Mouse (Mus musculus): ENCODE measurements around the gene Appl1. TPM values are rescaled to one million over a fixed set of nuclear protein-coding genes. Genes with fewer than 3 reads are reported as not detected.
A peak's percentile ranks its signal among the peaks of the same experiment; 100 is the strongest.
"Not testable (repeated sequence)": the region's sequence is repeated elsewhere in the genome, so short reads cannot be mapped to it uniquely, and the experiment has no call there.

The Appl1 gene
- polyA plus RNA-seq, 1 experiment from 2014 or later = 26.1 TPM

DNA sequence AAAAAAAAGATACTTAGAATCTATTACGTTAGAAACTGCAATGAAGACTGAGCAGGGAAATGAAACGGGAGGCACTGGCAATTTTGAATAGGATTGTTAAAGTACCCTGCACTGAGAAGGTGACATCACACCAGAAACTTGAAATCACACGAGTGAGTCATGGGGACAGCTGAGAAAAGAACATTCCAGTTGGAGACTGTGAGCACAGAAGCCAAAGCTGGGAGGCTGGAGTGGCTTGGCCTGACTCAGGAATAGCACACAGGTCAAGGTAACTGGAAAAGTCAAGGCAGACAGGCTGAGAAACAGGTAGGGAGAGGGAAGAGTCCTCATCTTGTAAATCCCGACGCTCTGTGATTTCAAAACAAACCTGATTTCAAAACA lies 11.1 kb upstream of the Appl1 start:
- 81% methylated on average over 5 of the region's 5 CpGs for WGBS
- Histone ChIP-seq H3K27me3 (ENCODE audit: low read depth, poor library complexity, severe bottlenecking) (peaks cover 5% of the 10 kb centered on the region; the same call in 1 of the 2 replicates), H3K36me3 (no peaks in the 10 kb centered on the region), H3K9me3 (replicated peaks) (peaks cover 10% of the 10 kb centered on the region), H3K4me3 (no peak overlapping the region), H3K27ac (replicated peaks) (no peak overlapping the region), H3K4me1 (peaks cover 10% of the 10 kb centered on the region)
- DNase-seq (ENCODE audit: low spot score) = no peak

GRCm38 (mm10) chr14:26981494-26982149 lies 10.6 kb upstream of the Appl1 start:
- H3K27me3 ChIP-seq (ENCODE audit: low read depth, poor library complexity, severe bottlenecking) = peaks cover 10% of the 10 kb centered on the region
- DNase-seq (ENCODE audit: low spot score) = no peak
- no peak overlapping the region for H3K27ac ChIP-seq (replicated peaks)
- H3K4me3 ChIP-seq = no peak overlapping the region
- peaks cover 10% of the 10 kb centered on the region for H3K9me3 ChIP-seq (replicated peaks)
- H3K36me3 ChIP-seq = no peaks in the 10 kb centered on the region
- 71% methylated on average over 5 of the region's 5 CpGs for WGBS
- peaks cover 16% of the 10 kb centered on the region for H3K4me1 ChIP-seq

DNA sequence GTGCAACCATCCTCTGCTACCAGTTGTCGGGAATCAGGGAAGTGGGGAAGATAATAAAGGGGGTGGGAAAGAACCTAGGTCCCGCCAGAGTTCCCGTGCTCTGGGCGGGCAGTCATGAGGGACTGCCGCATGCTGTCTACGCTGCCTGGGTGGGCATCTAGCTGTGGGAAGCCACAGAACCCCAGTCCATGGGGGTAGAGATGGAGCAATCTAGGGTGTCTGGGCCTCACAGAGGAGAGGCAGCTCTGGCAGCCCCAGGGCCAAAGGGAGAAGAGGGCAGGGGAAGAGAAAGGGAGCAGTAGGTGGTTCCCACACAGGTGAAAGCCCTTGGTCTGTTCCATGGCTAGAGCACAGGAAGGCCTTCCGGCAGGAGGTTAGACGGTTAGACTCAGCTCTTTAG lies 10.0 kb upstream of the Appl1 start:
- H3K27ac ChIP-seq (replicated peaks) = no peak overlapping the region
- peaks cover 10% of the 10 kb centered on the region for H3K27me3 ChIP-seq (ENCODE audit: low read depth, poor library complexity, severe bottlenecking)
- no peaks in the 10 kb centered on the region for H3K36me3 ChIP-seq
- no peak overlapping the region for H3K4me3 ChIP-seq
- 94% methylated on average over 8 of the region's 8 CpGs for WGBS
- H3K4me1 ChIP-seq = peaks cover 21% of the 10 kb centered on the region
- DNase-seq (ENCODE audit: low spot score) = no peak
- peaks cover 10% of the 10 kb centered on the region for H3K9me3 ChIP-seq (replicated peaks)

GRCm38 (mm10) chr14:26979808-26980207 lies 8.8 kb upstream of the Appl1 start:
- Histone ChIP-seq H3K4me3 (no peak overlapping the region), H3K27ac (replicated peaks) (no peak overlapping the region), H3K9me3 (replicated peaks) (peaks cover 10% of the 10 kb centered on the region), H3K27me3 (ENCODE audit: low read depth, poor library complexity, severe bottlenecking) (peaks cover 10% of the 10 kb centered on the region), H3K4me1 (peaks cover 21% of the 10 kb centered on the region), H3K36me3 (no peaks in the 10 kb centered on the region)
- 94% methylated on average over 3 of the region's 3 CpGs for WGBS
- DNase-seq (ENCODE audit: low spot score) = no peak

DNA sequence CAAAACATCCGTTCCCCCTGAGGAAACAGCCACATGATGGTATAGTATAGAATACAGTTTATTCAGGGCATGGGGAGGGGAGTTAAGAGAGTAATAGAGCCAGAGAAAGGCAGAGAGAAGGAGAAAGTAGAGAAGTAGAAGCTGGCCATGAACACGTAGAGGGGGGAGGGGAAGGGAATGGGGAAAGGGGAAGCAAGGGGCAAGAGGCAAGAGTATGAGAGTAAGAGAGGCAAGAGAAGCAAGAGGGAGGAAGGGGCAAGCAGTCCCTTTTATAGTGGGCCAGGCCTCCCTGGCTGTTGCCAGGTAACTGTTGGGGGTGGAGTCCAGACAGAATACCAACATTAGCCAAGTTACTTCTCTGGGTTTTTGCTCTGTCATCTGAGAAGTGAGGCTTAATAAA lies 6.5 kb upstream of the Appl1 start:
- peaks cover 21% of the 10 kb centered on the region for H3K4me1 ChIP-seq
- peaks cover 11% of the 10 kb centered on the region for H3K27me3 ChIP-seq (ENCODE audit: low read depth, poor library complexity, severe bottlenecking)
- H3K36me3 ChIP-seq = no peaks in the 10 kb centered on the region
- H3K9me3 ChIP-seq (replicated peaks) = peaks cover 10% of the 10 kb centered on the region
- no peak for DNase-seq (ENCODE audit: low spot score)
- WGBS = 33% methylated on average over 2 of the region's 2 CpGs
- H3K27ac ChIP-seq (replicated peaks) = no peak overlapping the region
- H3K4me3 ChIP-seq = no peak overlapping the region

DNA sequence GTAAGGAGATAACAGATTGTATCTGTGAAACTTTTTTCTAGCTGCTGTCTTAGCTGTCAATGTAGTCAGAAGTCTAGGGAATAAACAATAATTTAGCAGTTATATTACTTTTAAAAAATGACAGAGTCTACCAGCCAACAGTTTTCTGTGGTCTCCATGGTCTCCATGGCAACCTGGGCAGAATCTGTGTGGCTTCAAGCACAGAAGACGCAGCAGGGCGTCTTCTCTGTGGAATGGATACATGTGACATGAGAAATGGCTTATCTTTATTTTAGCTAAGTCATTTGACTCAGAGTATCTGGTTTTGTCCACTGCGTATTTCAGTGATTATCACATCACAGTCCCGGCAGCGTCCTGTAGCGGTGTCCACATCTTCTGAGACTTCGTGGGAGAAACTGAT lies 5.2 kb upstream of the Appl1 start:
- H3K9me3 ChIP-seq (replicated peaks) = peaks cover 6% of the 10 kb centered on the region

DNA sequence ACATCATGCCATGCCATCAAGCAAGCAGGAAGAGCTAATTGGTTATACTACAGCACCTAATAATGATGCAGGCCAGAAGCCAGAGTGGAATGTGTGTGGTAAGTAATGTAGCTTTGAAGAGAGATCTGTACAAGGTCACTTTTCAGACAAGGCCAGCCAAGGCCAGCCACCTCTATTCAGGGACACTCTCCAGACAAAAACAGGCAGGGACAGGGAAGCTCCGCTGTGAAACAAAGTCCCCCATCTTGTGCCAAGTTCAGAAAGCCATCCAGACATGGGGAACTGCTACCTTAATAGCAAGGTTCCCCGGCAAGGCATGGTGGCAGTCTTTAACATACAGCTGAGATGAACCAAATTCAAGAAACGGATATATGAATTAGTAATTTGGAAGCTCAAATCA lies 4.5 kb upstream of the Appl1 start:
- no peak overlapping the region for H3K4me3 ChIP-seq

More for the DNA sequence above, 5.2 kb upstream of the Appl1 start:
- Histone ChIP-seq H3K36me3 (no peaks in the 10 kb centered on the region), H3K27me3 (ENCODE audit: low read depth, poor library complexity, severe bottlenecking) (peaks cover 24% of the 10 kb centered on the region), H3K27ac (replicated peaks) (no peak overlapping the region), H3K4me3 (no peak overlapping the region), H3K4me1 (peaks cover 21% of the 10 kb centered on the region)
- DNase-seq (ENCODE audit: low spot score) = no peak
- 70% methylated on average over 7 of the region's 7 CpGs for WGBS

GRCm38 (mm10) chr14:26973089-26973488 lies 2.1 kb upstream of the Appl1 start:
- no peaks in the 10 kb centered on the region for H3K36me3 ChIP-seq
- no peak overlapping the region for H3K27ac ChIP-seq (replicated peaks)
- H3K4me3 ChIP-seq = no peak overlapping the region
- no peak for DNase-seq (ENCODE audit: low spot score)
- peaks cover 24% of the 10 kb centered on the region for H3K27me3 ChIP-seq (ENCODE audit: low read depth, poor library complexity, severe bottlenecking)
- WGBS = 85% methylated on average over 2 of the region's 2 CpGs
- H3K9me3 ChIP-seq (replicated peaks) = no peaks in the 10 kb centered on the region
- H3K4me1 ChIP-seq = peaks cover 32% of the 10 kb centered on the region

More for the DNA sequence above, 4.5 kb upstream of the Appl1 start:
- no peak overlapping the region for H3K27ac ChIP-seq (replicated peaks)
- WGBS = 87% methylated on average over 3 of the region's 3 CpGs
- no peaks in the 10 kb centered on the region for H3K9me3 ChIP-seq (replicated peaks)
- H3K4me1 ChIP-seq = peaks cover 21% of the 10 kb centered on the region
- H3K27me3 ChIP-seq (ENCODE audit: low read depth, poor library complexity, severe bottlenecking) = peaks cover 24% of the 10 kb centered on the region
- no peaks in the 10 kb centered on the region for H3K36me3 ChIP-seq
- DNase-seq (ENCODE audit: low spot score) = no peak

- Histone ChIP-seq H3K27ac (replicated peaks) (peak overlapping the region; percentile 93), H3K4me1 (peaks cover 14% of the 10 kb centered on the region), H3K27me3 (ENCODE audit: low read depth, poor library complexity, severe bottlenecking) (peaks cover 14% of the 10 kb centered on the region), H3K4me3 (peak overlapping the region; percentile 94), H3K36me3 (no peaks in the 10 kb centered on the region), H3K9me3 (replicated peaks) (no peaks in the 10 kb centered on the region)
- under 1% methylated on average over 52 of the region's 53 CpGs for WGBS
- DNase-seq (ENCODE audit: low spot score) = peak; percentile 98
Measured at GRCm38 (mm10) chr14:26970439-26970932, 546 bp downstream of the Appl1 start.

DNA sequence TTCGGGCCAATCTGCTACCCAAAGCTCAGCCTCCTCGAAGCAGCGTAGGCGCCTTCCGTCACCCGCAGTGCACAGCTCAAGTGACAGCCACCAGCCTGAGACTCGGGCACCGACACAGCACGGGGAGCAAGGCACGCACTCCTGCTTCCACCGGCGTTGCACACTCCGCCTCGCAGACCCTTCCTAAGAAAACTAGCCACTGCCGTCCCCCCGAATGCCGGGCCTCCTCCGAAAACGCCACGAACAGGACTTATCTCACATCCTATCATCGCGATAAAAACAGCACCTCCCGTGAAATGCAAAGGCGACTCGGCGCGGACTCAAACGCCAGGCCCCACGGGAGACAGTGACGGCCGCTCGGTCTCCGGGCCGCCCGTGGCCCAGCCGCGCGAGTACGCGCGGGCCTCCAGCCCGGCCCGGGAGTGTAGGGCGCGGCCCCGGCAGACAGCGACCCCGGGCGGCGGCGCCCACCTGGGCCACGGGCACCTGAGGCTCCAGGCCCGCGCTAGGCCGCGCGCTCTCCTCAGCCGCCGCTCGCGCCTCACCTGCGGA lies 1.1 kb downstream of the Appl1 start:
- H3K4me1 ChIP-seq = peaks cover 14% of the 10 kb centered on the region
- peak; percentile 70 for DNase-seq (ENCODE audit: low spot score)
- peak overlapping the region; percentile 93 for H3K27ac ChIP-seq (replicated peaks)
- WGBS = under 1% methylated on average over 62 of the region's 62 CpGs
- no peaks in the 10 kb centered on the region for H3K9me3 ChIP-seq (replicated peaks)
- H3K36me3 ChIP-seq = peaks cover 3% of the 10 kb centered on the region; the same call in 1 of the 2 replicates
- peaks cover 14% of the 10 kb centered on the region for H3K27me3 ChIP-seq (ENCODE audit: low read depth, poor library complexity, severe bottlenecking)
- H3K4me3 ChIP-seq = peak overlapping the region; percentile 94

GRCm38 (mm10) chr14:26969164-26969563 lies 1.9 kb downstream of the Appl1 start:
- Histone ChIP-seq H3K9me3 (replicated peaks) (no peaks in the 10 kb centered on the region), H3K27me3 (ENCODE audit: low read depth, poor library complexity, severe bottlenecking) (peaks cover 14% of the 10 kb centered on the region), H3K36me3 (peaks cover 9% of the 10 kb centered on the region; the same call in 1 of the 2 replicates), H3K4me3 (peak overlapping the region; percentile 94), H3K4me1 (peaks cover 14% of the 10 kb centered on the region), H3K27ac (replicated peaks) (no peak overlapping the region)
- 90% methylated on average over 3 of the region's 3 CpGs for WGBS
- no peak for DNase-seq (ENCODE audit: low spot score)

DNA sequence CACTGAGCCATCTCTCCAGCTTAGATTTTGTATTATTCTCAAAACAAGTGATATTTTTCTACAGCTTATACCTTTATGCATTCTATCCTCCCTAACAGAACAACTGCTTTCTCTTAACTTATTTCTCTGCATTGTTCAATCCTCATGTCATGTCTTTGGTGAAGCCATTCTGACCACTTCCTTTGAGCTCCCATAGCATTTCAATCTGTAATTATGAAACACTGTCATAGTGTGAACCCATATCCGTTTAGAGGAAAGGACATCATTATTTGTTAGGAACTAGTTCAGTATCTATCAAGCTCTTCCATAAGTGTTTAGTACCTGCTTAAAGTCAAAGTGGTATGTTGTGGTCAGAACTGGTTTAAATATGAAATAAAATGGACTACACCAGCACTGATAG lies 10.5 kb downstream of the Appl1 start:
- Histone ChIP-seq H3K27me3 (ENCODE audit: low read depth, poor library complexity, severe bottlenecking) (no peaks in the 10 kb centered on the region), H3K4me1 (no peaks in the 10 kb centered on the region), H3K9me3 (replicated peaks) (no peaks in the 10 kb centered on the region), H3K36me3 (peaks cover 51% of the 10 kb centered on the region), H3K4me3 (no peak overlapping the region), H3K27ac (replicated peaks) (no peak overlapping the region)
- DNase-seq (ENCODE audit: low spot score) = no peak
- 94% methylated on average over 1 of the region's 1 CpGs for WGBS

GRCm38 (mm10) chr14:26956139-26956538 lies 14.9 kb downstream of the Appl1 start:
- peaks cover 46% of the 10 kb centered on the region for H3K36me3 ChIP-seq
- WGBS = 89% methylated on average over 2 of the region's 2 CpGs
- H3K27ac ChIP-seq (replicated peaks) = not testable (repeated sequence)

More at GRCm38 (mm10) chr14:26956139-26956538, 14.9 kb downstream of the Appl1 start:
- not testable (repeated sequence) for H3K4me1 ChIP-seq; DNase-seq (ENCODE audit: low spot score); H3K4me3 ChIP-seq; H3K27me3 ChIP-seq (ENCODE audit: low read depth, poor library complexity, severe bottlenecking); H3K9me3 ChIP-seq (replicated peaks)
